ENCODE assay signal across 8 mouse cellular contexts in the genomic region with DNA sequence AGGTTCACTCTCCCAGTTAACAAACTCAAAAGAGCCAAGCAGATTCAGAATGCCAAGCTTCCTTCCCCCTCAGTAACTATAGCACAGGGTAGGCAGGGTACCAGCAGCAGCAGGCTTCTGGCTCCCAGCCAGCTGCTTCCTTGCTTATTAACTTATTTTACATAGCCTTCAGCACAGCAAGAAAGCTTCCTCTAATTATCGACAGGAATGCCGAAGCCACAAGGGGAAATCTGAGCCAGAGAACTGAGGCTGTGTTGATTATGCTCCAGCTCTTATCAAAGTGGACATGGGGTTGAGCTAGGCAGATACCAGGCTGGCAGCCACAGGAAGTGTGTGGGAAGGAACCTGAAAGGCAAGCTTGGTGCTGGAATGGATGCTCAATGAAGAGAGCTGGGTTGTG.
A peak's percentile ranks its signal among the peaks of the same experiment; 100 is the strongest.
DNase-seq lines count a peak whose midpoint lies in the region; ATAC-seq and TF ChIP-seq lines count a peak whose summit lies in the region.

No protein-coding gene starts in this region.

- no peak overlapping the region for H3K4me3 ChIP-seq in left cerebral cortex, adult 2 months
- no peak overlapping the region for H3K4me3 ChIP-seq in hindbrain, embryonic 14.5 days (replicated peaks; ENCODE audit: low read length)
- H3K4me3 ChIP-seq in stomach, postnatal 0 days (ENCODE audit: low read depth, low read length), result no peak overlapping the region
- H3K4me3 ChIP-seq in thymus, adult 2 months (ENCODE audit: control insufficient read depth, insufficient read depth, low read length), result no peak overlapping the region

- TF ChIP-seq EP300 in stomach, postnatal 0 days (optimal IDR thresholded peaks at IDR 0.05), result no peak

- no peaks in the 10 kb centered on the region for H3K36me3 ChIP-seq in hindbrain, embryonic 14.5 days (replicated peaks; ENCODE audit: control insufficient read depth, insufficient read depth)
- no peaks in the 10 kb centered on the region for H3K36me3 ChIP-seq in stomach, postnatal 0 days (ENCODE audit: control insufficient read depth, insufficient read depth, low read length)
- H3K36me3 ChIP-seq in thymus, adult 2 months (ENCODE audit: control insufficient read depth, insufficient read depth, low read length), result no peaks in the 10 kb centered on the region

- no peak for TF ChIP-seq CTCF in left cerebral cortex, adult 2 months (IDR thresholded peaks at IDR 0.05)
- no peak for TF ChIP-seq CTCF in stomach, postnatal 0 days (IDR thresholded peaks at IDR 0.05; ENCODE audit: low read depth)
- TF ChIP-seq CTCF in thymus, adult 2 months (IDR thresholded peaks at IDR 0.05; ENCODE audit: borderline replicate concordance, control insufficient read depth, extremely low read depth, insufficient read depth, low read length, poor library complexity), result no peak

- no peak overlapping the region for H3K9ac ChIP-seq in hindbrain, embryonic 14.5 days
- no peak overlapping the region for H3K9ac ChIP-seq in stomach, postnatal 0 days (ENCODE audit: low read length)

- H3K9me3 ChIP-seq in hindbrain, embryonic 14.5 days (ENCODE audit: control insufficient read depth, low read length), result no peaks in the 10 kb centered on the region
- H3K9me3 ChIP-seq in stomach, postnatal 0 days (ENCODE audit: control insufficient read depth, low read length), result no peaks in the 10 kb centered on the region

- TF ChIP-seq POLR2A in thymus, adult 2 months (IDR thresholded peaks at IDR 0.05; ENCODE audit: control insufficient read depth, extremely low read depth, insufficient read depth, low read length, poor library complexity), result no peak

- H3K4me2 ChIP-seq in hindbrain, embryonic 14.5 days (replicated peaks), result no peak overlapping the region
- H3K4me2 ChIP-seq in stomach, postnatal 0 days (replicated peaks; ENCODE audit: low read depth), result no peak overlapping the region

- peaks cover 16% of the 10 kb centered on the region for H3K4me1 ChIP-seq in hindbrain, embryonic 14.5 days (replicated peaks; ENCODE audit: control insufficient read depth, insufficient read depth, low read length)
- no peaks in the 10 kb centered on the region for H3K4me1 ChIP-seq in stomach, postnatal 0 days (replicated peaks; ENCODE audit: control insufficient read depth, insufficient read depth)
- H3K4me1 ChIP-seq in thymus, adult 2 months (replicated peaks; ENCODE audit: control insufficient read depth, insufficient read depth, low read length), result no peaks in the 10 kb centered on the region

- H3K27ac ChIP-seq in left cerebral cortex, adult 2 months, result no peak overlapping the region
- H3K27ac ChIP-seq in hindbrain, embryonic 14.5 days, result peak overlapping the region; percentile 34; the same call in 1 of the 2 replicates
- no peak overlapping the region for H3K27ac ChIP-seq in stomach, postnatal 0 days (replicated peaks)
- no peak overlapping the region for H3K27ac ChIP-seq in thymus, adult 2 months (ENCODE audit: control insufficient read depth, insufficient read depth, low read length)

- intact Hi-C loops in left cerebral cortex, adult 2 months (cut with DNase I), result no loop called here
- intact Hi-C loops in left cerebral cortex, postnatal 25 days (cut with DNase I), result no loop called here

- no peaks in the 10 kb centered on the region for H3K27me3 ChIP-seq in hindbrain, embryonic 14.5 days (ENCODE audit: control insufficient read depth, insufficient read depth, low read length)
- H3K27me3 ChIP-seq in stomach, postnatal 0 days (ENCODE audit: control insufficient read depth, insufficient read depth, low read length), result no peaks in the 10 kb centered on the region
- H3K27me3 ChIP-seq in thymus, adult 2 months (ENCODE audit: control insufficient read depth, insufficient read depth, low read length), result no peaks in the 10 kb centered on the region

- WGBS in hindbrain, embryonic 14.5 days, result 6% methylated on average over 2 of the region's 2 CpGs
- 8% methylated on average over 2 of the region's 2 CpGs for WGBS in stomach, postnatal 0 days
- 7% methylated on average over 2 of the region's 2 CpGs for WGBS in thymus, adult 2 months

- peak; percentile 33 to 48 for DNase-seq in left cerebral cortex, adult 2 months (ENCODE audit: extremely low spot score in 1 of 2, low spot score in 2 of 2)
- no peak for DNase-seq in left cerebral cortex, adult 11 months (ENCODE audit: low spot score)
- DNase-seq in embryo, embryonic 11 days, result peak; percentile 51
- DNase-seq in hindbrain, embryonic 14.5 days (ENCODE audit: low spot score), result peak; percentile 89
- peak; percentile 44 to 66 for DNase-seq in left cerebral cortex, postnatal 25 days (ENCODE audit: low spot score in 2 of 2)
- peak; percentile 14 for DNase-seq in stomach, postnatal 0 days (ENCODE audit: low spot score)
- no peak for DNase-seq in thymus, adult 2 months
- no peak for DNase-seq in adrenal gland, adult 2 months

- peak; percentile 91 for ATAC-seq in hindbrain, embryonic 14.5 days (ENCODE audit: low FRiP score)
- ATAC-seq in stomach, postnatal 0 days (ENCODE audit: low FRiP score, low TSS enrichment), result no peak

Comparison
In these comparisons a context has a peak if more than half of its experiments do, and no peak if none do; other contexts are left out.
1. DNase-seq: peak in left cerebral cortex, adult 2 months (2 of 2), embryo, embryonic 11 days (single experiment), hindbrain, embryonic 14.5 days (single experiment), left cerebral cortex, postnatal 25 days (2 of 2) and stomach, postnatal 0 days (single experiment); none in left cerebral cortex, adult 11 months (single experiment), thymus, adult 2 months (single experiment) and adrenal gland, adult 2 months (single experiment).